Mouse (Mus musculus) cortical plate, adult 2 months (tissue): Measurements from ENCODE around the gene Zfp830. TPM values are rescaled to one million over a fixed set of nuclear protein-coding genes. Genes with fewer than 3 reads are reported as not detected.

Experiments
- H3K27ac ChIP-seq: fragments of 200-500 bp; 2 replicates; pipeline ENCODE4 v1.5.1; 2012; ENCODE audit warnings: low read length, control low read depth, inconsistent platforms; ENCODE audit not compliant: insufficient read depth
- H3K4me1 ChIP-seq: fragments of 200-500 bp; 2 replicates; pipeline ENCODE4 v1.6.1; 2011; ENCODE audit warnings: low read length; ENCODE audit not compliant: control insufficient read depth, insufficient read depth
- H3K4me3 ChIP-seq: fragments of 200-500 bp; 2 replicates; pipeline ENCODE4 v1.5.1; 2011; ENCODE audit warnings: mild to moderate bottlenecking, low read length, control low read depth; ENCODE audit not compliant: insufficient read depth
- CTCF ChIP-seq: fragments of 200-500 bp; IDR thresholded peaks from 2 replicates; pipeline ENCODE4 v1.5.1; 2011; ENCODE audit warnings: mild to moderate bottlenecking, control low read depth, low read length; ENCODE audit not compliant: insufficient read depth; ENCODE audit errors: extremely low read depth
- POLR2A ChIP-seq: fragments of 200-500 bp; IDR thresholded peaks from 2 replicates; pipeline ENCODE4 v1.6.1; 2011; ENCODE audit warnings: mild to moderate bottlenecking, low read length, control low read depth; ENCODE audit not compliant: insufficient read depth; ENCODE audit errors: extremely low read depth
- polyA plus RNA-seq: library from polyadenylated mRNA; depleted of rRNA; stranded (reverse); fragments of >200 nt; gene quantifications from 2 replicates; pipeline ENCODE4 v1.2.3, GENCODE M21; 2012

Gene Zfp830
- polyA plus RNA-seq, 1 experiment, result 11.3 TPM

DNA sequence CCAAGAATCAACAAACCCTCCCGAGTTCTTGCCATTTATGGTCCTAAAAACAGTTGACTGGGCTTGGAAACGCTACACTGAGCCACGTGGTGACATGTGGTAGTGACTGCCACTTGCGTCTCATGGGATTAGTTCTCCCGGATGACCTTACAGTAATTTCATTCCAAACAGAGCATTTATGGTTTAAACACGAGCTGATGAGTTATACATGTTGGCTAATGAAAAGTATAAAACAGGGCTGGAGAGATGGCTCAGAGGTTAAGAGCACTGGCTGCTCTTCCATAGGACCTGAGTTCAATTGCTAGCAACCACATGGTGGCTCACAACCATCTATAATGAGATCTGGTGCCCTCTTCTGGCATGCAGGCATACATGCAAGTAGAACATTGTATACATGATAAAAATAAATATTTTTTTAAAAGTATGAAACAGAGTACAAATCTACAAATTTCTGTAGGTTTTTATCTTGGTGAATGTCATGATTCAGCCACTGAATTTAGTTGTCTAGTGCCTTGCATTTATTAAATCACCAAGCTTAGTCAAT is 1.8 kb upstream of the Zfp830 start:
- H3K4me1 ChIP-seq, result 0 out of 2 replicates have a peak, but pooled peaks cover 1% of the 10 kb centered on the region
- no peak for TF ChIP-seq POLR2A
- no peak for TF ChIP-seq CTCF
- no peak overlapping the region for H3K4me3 ChIP-seq
- H3K27ac ChIP-seq, result no peak overlapping the region

DNA sequence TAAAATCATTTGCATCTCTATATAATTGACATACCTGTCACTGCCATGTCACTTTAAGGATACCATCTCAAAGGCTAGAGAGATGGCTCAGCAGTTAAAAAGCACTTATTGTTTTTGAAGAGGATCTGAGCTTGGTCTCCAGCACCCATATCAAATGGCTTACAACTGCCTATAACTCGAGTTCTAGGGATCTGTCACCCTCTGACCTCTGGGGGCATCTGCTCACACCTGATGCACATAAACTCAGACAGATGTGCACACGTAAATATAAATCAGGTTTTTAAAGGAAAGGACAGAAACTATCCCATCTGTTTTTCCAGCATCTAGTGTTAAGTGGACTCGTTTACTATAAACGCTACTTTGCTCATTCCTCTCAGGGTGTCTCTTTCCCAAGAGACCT is 884 bp upstream of the Zfp830 start:
- TF ChIP-seq POLR2A (no peak), CTCF (no peak)
- Histone ChIP-seq H3K27ac (no peak overlapping the region), H3K4me3 (peak overlapping the region; percentile 61; the same call in 1 of the 2 replicates), H3K4me1 (0 out of 2 replicates have a peak, but pooled peaks cover 1% of the 10 kb centered on the region)

DNA sequence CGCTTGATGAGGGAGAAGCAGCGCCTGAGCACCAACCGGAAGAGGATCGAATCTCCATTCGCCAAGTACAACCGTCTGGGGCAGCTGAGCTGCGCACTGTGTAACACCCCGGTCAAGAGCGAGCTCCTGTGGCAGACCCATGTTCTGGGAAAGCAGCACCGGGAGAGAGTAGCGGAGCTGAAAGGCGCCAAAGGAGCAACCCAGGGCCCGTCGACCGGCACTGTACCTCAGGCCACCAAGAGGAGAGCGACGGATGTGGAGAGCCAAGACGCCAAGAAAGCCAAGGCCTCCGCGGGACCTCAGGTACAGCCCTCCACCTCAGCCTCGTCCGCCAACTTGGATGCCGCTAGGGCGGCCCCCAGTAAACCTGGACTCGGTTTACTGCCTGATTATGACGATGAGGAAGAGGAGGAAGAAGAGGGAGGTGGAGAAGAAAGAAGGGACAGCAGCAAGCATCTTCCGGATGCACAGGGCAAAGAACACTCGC is 336 bp downstream of the Zfp830 start:
- H3K27ac ChIP-seq, result no peak overlapping the region
- TF ChIP-seq CTCF (no peak), POLR2A (no peak)
- peak overlapping the region; percentile 61 for H3K4me3 ChIP-seq
- H3K4me1 ChIP-seq, result 0 out of 2 replicates have a peak, but pooled peaks cover 1% of the 10 kb centered on the region

DNA sequence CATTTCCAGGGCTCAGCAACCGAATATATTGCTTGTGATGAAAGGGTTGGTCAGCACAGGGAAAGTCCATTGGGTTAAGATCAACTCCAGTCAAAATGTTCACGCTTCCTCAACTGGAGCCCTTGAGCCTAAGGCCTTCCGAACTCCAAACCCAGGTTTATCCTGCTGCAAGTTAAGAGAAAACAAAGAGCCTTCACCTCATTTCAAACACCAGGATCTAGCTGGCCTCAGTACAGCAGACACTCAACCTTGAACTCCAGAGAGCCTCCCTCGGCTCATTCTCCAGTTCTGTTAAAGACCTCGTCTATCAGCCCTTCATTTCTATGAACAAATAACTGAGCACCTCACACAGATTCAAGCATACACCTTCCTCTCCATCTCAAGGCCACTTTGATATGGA is 16.0 kb downstream of the Zfp830 start:
- Histone ChIP-seq H3K4me3 (peak overlapping the region; percentile 61; the same call in 1 of the 2 replicates), H3K27ac (no peak overlapping the region), H3K4me1 (peaks cover 2% of the 10 kb centered on the region; the same call in 1 of the 2 replicates)
- no peak for TF ChIP-seq POLR2A
- TF ChIP-seq CTCF, result no peak

DNA sequence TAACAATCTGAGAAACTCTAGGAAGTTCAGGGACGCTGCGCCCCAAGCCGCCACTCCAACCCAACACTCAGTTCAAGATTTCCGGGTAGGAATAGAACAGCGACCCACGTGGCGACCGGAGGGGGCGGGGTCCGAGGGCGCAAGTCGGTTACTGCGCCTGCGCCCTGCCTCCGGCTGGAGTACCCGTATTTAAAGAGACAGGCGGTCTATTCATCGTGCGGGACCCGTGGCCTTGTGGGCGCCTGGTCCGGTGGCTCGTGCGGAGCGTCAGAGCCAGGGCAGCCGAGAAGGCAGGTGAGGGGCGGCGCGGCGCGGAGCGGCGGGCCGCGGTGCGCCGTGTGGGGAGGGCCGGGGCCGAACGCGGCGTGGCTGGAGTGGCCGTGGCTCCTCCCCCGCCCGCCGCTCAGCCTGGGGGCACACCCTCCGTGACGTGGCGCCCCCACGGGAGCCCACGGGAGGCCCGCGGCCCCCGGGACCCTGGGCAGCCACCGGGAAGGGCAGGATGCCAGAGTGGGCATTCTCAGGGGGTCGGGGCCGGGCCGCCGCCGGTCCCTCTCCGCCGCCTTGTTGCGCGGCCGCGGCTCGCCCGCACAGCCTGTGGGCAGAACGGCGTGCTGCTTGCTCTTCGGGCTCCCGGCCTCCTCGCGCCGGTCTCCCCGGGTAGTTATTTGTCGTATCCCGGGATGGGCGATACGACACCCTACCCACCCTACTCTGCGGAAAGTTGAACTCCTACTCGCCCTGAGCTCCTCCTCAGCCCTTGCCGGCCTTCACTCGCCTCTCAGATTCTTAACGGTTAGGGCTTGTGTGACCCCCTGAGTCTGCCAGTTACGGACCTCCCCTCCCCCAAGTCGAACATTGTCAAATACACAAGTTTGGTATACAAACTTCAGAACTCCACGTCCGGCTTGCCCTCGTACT is 17.1 kb downstream of the Zfp830 start, which contains the start of gene Lig3:
Lig3 (plus strand) TSS at position 126 of the 921 bp plus-strand sequence.
- peak within 1 kb of the TSS; percentile 61 for H3K4me3 ChIP-seq
- H3K4me1 ChIP-seq, result peaks cover 2% of the 10 kb centered on the region; the same call in 1 of the 2 replicates
- peak within 1 kb of the TSS; percentile 96 for H3K27ac ChIP-seq
- TF ChIP-seq POLR2A, result peak; percentile 58; the same call in 1 of the 2 replicates
- no peak for TF ChIP-seq CTCF

DNA sequence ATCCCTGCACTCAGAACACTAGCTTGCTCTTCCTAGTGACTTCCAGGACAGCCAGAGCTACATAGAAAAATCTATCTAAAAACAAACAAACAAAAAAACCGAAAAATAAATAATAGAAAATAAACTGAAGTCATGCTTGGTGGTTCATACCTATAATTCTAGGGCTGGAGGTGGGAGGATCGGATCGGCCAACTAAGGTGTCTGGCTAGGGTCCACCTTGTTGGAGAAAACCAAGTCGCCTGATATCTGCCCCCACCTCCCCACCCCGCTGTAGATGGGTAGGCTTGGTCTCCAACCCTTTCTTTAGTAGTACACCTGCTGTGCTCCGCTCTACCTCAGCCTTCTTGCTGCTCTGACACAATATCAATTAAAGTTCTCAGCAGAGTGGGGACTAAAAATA is 18.1 kb downstream of the Zfp830 start:
- H3K4me1 ChIP-seq, result peaks cover 2% of the 10 kb centered on the region; the same call in 1 of the 2 replicates
- peak overlapping the region; percentile 61 for H3K4me3 ChIP-seq
- TF ChIP-seq POLR2A (no peak), CTCF (no peak)
- H3K27ac ChIP-seq, result no peak overlapping the region

DNA sequence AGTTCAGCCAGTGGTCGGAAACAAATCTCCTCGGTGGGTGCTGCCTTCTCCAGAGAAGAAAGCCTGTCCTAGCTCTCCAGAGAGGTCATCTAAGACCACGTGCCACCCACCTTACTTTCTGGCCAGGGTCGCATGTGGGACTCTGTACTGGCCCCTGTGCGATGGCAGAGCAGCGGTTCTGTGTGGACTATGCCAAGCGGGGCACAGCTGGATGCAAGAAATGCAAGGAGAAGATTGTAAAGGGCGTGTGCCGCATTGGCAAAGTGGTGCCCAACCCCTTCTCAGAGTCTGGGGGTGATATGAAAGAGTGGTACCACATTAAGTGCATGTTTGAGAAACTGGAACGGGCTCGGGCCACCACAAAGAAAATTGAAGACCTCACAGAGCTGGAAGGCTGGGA is 19.3 kb downstream of the Zfp830 start:
- no peak for TF ChIP-seq CTCF
- TF ChIP-seq POLR2A, result no peak
- Histone ChIP-seq H3K27ac (no peak overlapping the region), H3K4me1 (peaks cover 2% of the 10 kb centered on the region; the same call in 1 of the 2 replicates), H3K4me3 (no peak overlapping the region)

DNA sequence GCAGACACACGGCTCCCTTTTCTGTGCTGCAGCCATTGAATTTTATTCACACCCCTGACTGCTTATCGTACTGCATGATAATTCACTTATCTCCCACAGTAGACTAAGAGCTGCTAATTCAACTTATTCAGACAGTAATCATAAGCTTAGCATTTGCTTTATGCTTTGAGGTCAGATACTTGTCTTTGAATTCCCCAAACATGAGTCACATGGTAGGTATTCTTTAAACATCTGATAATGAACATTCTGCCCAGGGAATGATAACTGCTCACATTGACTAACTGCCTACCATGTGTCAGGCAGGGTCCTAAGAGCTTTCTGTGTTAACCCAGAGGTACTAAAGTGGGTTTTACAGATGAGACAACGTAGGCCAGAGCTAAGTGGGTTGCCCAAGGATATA is 42.5 kb downstream of the Zfp830 start:
- TF ChIP-seq POLR2A (no peak), CTCF (no peak)
- Histone ChIP-seq H3K4me3 (no peak overlapping the region), H3K4me1 (no peaks in the 10 kb centered on the region; the same call in 1 of the 2 replicates), H3K27ac (no peak overlapping the region)

DNA sequence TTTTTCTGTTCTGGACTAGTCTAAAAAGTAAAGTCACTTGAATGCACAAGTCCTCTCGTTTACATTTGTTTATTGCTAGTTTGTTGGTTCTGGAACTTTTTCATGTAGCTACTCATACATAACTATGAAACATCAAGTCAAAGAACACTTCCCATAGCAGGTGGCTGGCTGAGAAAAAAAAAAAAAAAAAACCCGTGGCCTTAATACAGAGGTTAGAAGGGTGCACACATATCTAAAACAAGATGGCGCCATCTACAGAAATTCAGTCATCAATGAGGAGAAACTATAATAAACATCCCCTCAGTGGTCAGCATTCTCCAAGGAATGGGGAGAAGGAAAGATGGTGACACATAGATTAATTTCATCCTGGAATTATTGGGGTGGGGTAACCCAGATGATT is 43.2 kb downstream of the Zfp830 start:
- Histone ChIP-seq H3K4me3 (no peak overlapping the region), H3K27ac (no peak overlapping the region), H3K4me1 (no peaks in the 10 kb centered on the region; the same call in 1 of the 2 replicates)
- no peak for TF ChIP-seq CTCF
- TF ChIP-seq POLR2A, result no peak
